Mouse (Mus musculus) brain, embryonic 14.5 days (tissue): ENCODE data around the gene Agrp. TPM values are rescaled to one million over a fixed set of nuclear protein-coding genes. Genes with fewer than 3 reads are reported as not detected.
"Not testable (repeated sequence)": the region's sequence is repeated elsewhere in the genome, so short reads cannot be mapped to it uniquely, and the experiment has no call there.

Experiments used
- DNase-seq: peaks from one replicate; pipeline ENCODE4 v3.0.0-alpha.2; 2011; ENCODE audit warnings: low read depth
- CTCF ChIP-seq: fragments of 200-500 bp; IDR thresholded peaks from 2 replicates; pipeline ENCODE4 v1.5.1; 2012; ENCODE audit warnings: inconsistent platforms, mild to moderate bottlenecking, moderate library complexity, borderline replicate concordance; ENCODE audit not compliant: insufficient read depth, insufficient read length; ENCODE audit errors: extremely low read depth
- POLR2A ChIP-seq: fragments of 200-500 bp; IDR thresholded peaks from 2 replicates; pipeline ENCODE4 v1.6.1; 2012; ENCODE audit warnings: mild to moderate bottlenecking, inconsistent platforms, borderline replicate concordance; ENCODE audit not compliant: poor library complexity, insufficient read depth, insufficient read length, severe bottlenecking; ENCODE audit errors: extremely low read depth
- polyA plus RNA-seq: library from polyadenylated mRNA; depleted of rRNA; stranded (reverse); fragments of >200 nt; gene quantifications from 2 replicates; pipeline ENCODE4 v1.2.3, GENCODE M21; 2012

Gene Agrp
- polyA plus RNA-seq, 1 experiment = 0.26 TPM

GRCm38 (mm10) chr8:105606189-105607023 is 30.8 kb downstream of the Agrp start:
- TF ChIP-seq POLR2A (no peak), CTCF (no peak)
- DNase-seq = peak; percentile 95

- TF ChIP-seq POLR2A (no peak), CTCF (no peak)
- DNase-seq = peak; percentile 50
These were observed 31.6 kb downstream of the Agrp start for GRCm38 (mm10) chr8:105605491-105606188.

GRCm38 (mm10) chr8:105604804-105605381 is 32.3 kb downstream of the Agrp start, which contains the start of gene Ripor1:
Gene Ripor1, plus strand, starts transcription at chr8:105605255.
- TF ChIP-seq CTCF (peak; percentile 78), POLR2A (peak; percentile 89)
- peak; percentile 91 for DNase-seq

- DNase-seq = not testable (repeated sequence)
These were observed 34.7 kb downstream of the Agrp start for GRCm38 (mm10) chr8:105602540-105602939.

- no peak for DNase-seq
- TF ChIP-seq CTCF = no peak
- no peak for TF ChIP-seq POLR2A
These were observed 35.9 kb downstream of the Agrp start for GRCm38 (mm10) chr8:105601301-105601700.

- no peak for TF ChIP-seq CTCF
- no peak for TF ChIP-seq POLR2A
These were observed 38.4 kb downstream of the Agrp start for GRCm38 (mm10) chr8:105598777-105599176.

GRCm38 (mm10) chr8:105596362-105597034 is 40.7 kb downstream of the Agrp start:
- TF ChIP-seq CTCF (peak; percentile 62), POLR2A (no peak)
- peak; percentile 19 for DNase-seq

More at GRCm38 (mm10) chr8:105598777-105599176, 38.4 kb downstream of the Agrp start:
- DNase-seq = no peak

- no peak for TF ChIP-seq POLR2A
- TF ChIP-seq CTCF = no peak
- no peak for DNase-seq
These were observed 42.5 kb downstream of the Agrp start for GRCm38 (mm10) chr8:105594451-105595242.

GRCm38 (mm10) chr8:105593859-105594258 is 43.3 kb downstream of the Agrp start:
- peak; percentile 15 for DNase-seq
- no peak for TF ChIP-seq CTCF

GRCm38 (mm10) chr8:105592431-105592830 is 44.8 kb downstream of the Agrp start:
- TF ChIP-seq POLR2A = no peak
- TF ChIP-seq CTCF = no peak
- DNase-seq = no peak
